Comparison of ENCODE assay signal across 10 mouse cellular contexts in the genomic region with DNA sequence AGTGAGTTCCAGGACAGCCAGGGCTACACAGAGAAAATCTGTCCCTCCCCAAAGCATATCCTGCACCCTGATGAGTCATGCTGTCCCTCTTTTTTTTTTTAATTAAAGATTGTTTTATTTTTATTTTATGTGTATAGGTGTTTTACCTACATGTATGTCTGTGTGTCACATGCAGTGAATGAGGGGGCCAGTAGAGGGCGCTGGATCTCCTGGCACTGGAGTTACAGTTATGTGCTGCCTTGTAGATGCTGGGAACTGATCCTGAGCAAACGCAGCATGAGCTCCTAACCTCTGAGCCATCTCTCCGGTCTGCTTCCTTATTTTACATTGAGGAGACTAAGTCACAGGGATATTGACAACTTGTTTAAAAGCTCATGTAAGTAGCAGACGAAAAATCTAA. TPM values are rescaled to one million over a fixed set of nuclear protein-coding genes. Genes with fewer than 3 reads are reported as not detected.
DNase-seq lines count a peak whose midpoint lies in the region; ATAC-seq and TF ChIP-seq lines count a peak whose summit lies in the region.
"Had no signal": no experiment of that assay in that cellular context is flagged by ENCODE, and none has a peak within 500 bp of the region (broad histone marks: within the 10 kb centered on the region; RNA-seq: fewer than 3 reads in every experiment).

No protein-coding gene starts in this region.

- no peak for DNase-seq in hindbrain, postnatal 0 days (ENCODE audit: low spot score)
- DNase-seq in CD8-positive naive resting alpha-beta T cell, adult 2 months (ENCODE audit: low read depth in 2 of 2, low spot score in 2 of 2), result peak; percentile 55 to 73
- DNase-seq in naive thymus-derived CD4-positive, alpha-beta T cell, adult 2 months (ENCODE audit: low read depth), result peak; percentile 79
- no peak for DNase-seq in layer of hippocampus, postnatal 36 days
- no peak for DNase-seq in right cerebral cortex, postnatal 4 days
- DNase-seq in left cerebral cortex, postnatal 10 days (ENCODE audit: extremely low spot score in 1 of 2, low spot score in 2 of 2), result no peak

- no peak for ATAC-seq in hindbrain, postnatal 0 days
- ATAC-seq in hindbrain, embryonic 16.5 days, result no peak

- H3K4me2 ChIP-seq in hindbrain, postnatal 0 days (ENCODE audit: low read depth, low read length), result no peak overlapping the region
- H3K4me2 ChIP-seq in hindbrain, embryonic 16.5 days (ENCODE audit: low read length), result no peak overlapping the region
- H3K4me2 ChIP-seq: heart, embryonic 13.5 days; liver, embryonic 15.5 days had no signal

- no peaks in the 10 kb centered on the region for H3K9me3 ChIP-seq in hindbrain, postnatal 0 days (ENCODE audit: low read length)
- H3K9me3 ChIP-seq in hindbrain, embryonic 16.5 days (ENCODE audit: control insufficient read depth, low read length), result no peaks in the 10 kb centered on the region
- H3K9me3 ChIP-seq: heart, embryonic 13.5 days; liver, embryonic 15.5 days had no signal

- H3K4me1 ChIP-seq in hindbrain, postnatal 0 days (ENCODE audit: insufficient read depth, low read length), result no peaks in the 10 kb centered on the region
- H3K4me1 ChIP-seq in hindbrain, embryonic 16.5 days (ENCODE audit: control insufficient read depth, insufficient read depth, low read depth, low read length), result peaks cover 3% of the 10 kb centered on the region; the same call in 1 of the 2 replicates
- peaks cover 4% of the 10 kb centered on the region for H3K4me1 ChIP-seq in bone marrow, adult 2 months (ENCODE audit: control insufficient read depth, insufficient read depth, low read length)

- H3K27me3 ChIP-seq in hindbrain, postnatal 0 days (ENCODE audit: insufficient read depth, low read length), result no peaks in the 10 kb centered on the region
- 0 out of 2 replicates have a peak, but pooled peaks cover 6% of the 10 kb centered on the region for H3K27me3 ChIP-seq in hindbrain, embryonic 16.5 days (replicated peaks; ENCODE audit: control insufficient read depth, insufficient read depth, low read length)
- H3K27me3 ChIP-seq: heart, embryonic 13.5 days; liver, embryonic 15.5 days had no signal

- H3K36me3 ChIP-seq in hindbrain, postnatal 0 days (ENCODE audit: insufficient read depth, low read length), result no peaks in the 10 kb centered on the region
- no peaks in the 10 kb centered on the region for H3K36me3 ChIP-seq in hindbrain, embryonic 16.5 days (ENCODE audit: control insufficient read depth, insufficient read depth, low read length)
- H3K36me3 ChIP-seq: heart, embryonic 13.5 days had no signal

- H3K9ac ChIP-seq in hindbrain, postnatal 0 days (replicated peaks; ENCODE audit: low read length), result no peak overlapping the region
- no peak overlapping the region for H3K9ac ChIP-seq in hindbrain, embryonic 16.5 days (ENCODE audit: low read depth, low read length)
- H3K9ac ChIP-seq: heart, embryonic 13.5 days; liver, embryonic 15.5 days had no signal

- intact Hi-C loops in left cerebral cortex, postnatal 10 days (cut with DNase I), result no loop called here

- 70% methylated on average over 4 of the region's 4 CpGs for WGBS in hindbrain, postnatal 0 days
- WGBS in hindbrain, embryonic 16.5 days, result 62% methylated on average over 4 of the region's 4 CpGs
- WGBS in bone marrow, adult 2 months, result 80% methylated on average over 4 of the region's 4 CpGs

- H3K27ac ChIP-seq in hindbrain, postnatal 0 days, result no peak overlapping the region
- no peak overlapping the region for H3K27ac ChIP-seq in hindbrain, embryonic 16.5 days (ENCODE audit: low read depth, low read length)
- H3K27ac ChIP-seq in bone marrow, adult 2 months (ENCODE audit: control insufficient read depth, insufficient read depth, low read depth, low read length, poor library complexity), result no peak overlapping the region
- H3K27ac ChIP-seq: heart, embryonic 13.5 days; liver, embryonic 15.5 days had no signal

- TF ChIP-seq POLR2A in bone marrow, adult 2 months (IDR thresholded peaks at IDR 0.05; ENCODE audit: borderline replicate concordance, control insufficient read depth, low read depth, low read length), result no peak

- peak; percentile 47 for TF ChIP-seq CTCF in hindbrain, postnatal 0 days (IDR thresholded peaks at IDR 0.05; ENCODE audit: low read depth)
- peak; percentile 65 for TF ChIP-seq CTCF in bone marrow, adult 2 months (IDR thresholded peaks at IDR 0.05; ENCODE audit: control insufficient read depth, insufficient read depth, low read length)

- no peak overlapping the region for H3K4me3 ChIP-seq in hindbrain, postnatal 0 days (ENCODE audit: low read length)
- H3K4me3 ChIP-seq in hindbrain, embryonic 16.5 days (ENCODE audit: low read length), result no peak overlapping the region
- H3K4me3 ChIP-seq in bone marrow, adult 2 months (replicated peaks; ENCODE audit: control insufficient read depth, low read depth, low read length), result no peak overlapping the region
- H3K4me3 ChIP-seq: heart, embryonic 13.5 days; liver, embryonic 15.5 days had no signal

RNA-seq across cellular contexts. Expression of gene Kctd11, which starts 1.9 kb away (rescaled TPM):
- 1.7 and 2.0 TPM in 2 replicates for total RNA-seq in hindbrain, postnatal 0 days (2014; rRNA removed)
- 1.3 and 1.7 TPM in 2 replicates for polyA plus RNA-seq in hindbrain, postnatal 0 days (2015; fragmentation: Nextera tagmentation; extraction: Ambion mirVana)
- 2.2 and 3.2 TPM in 2 replicates for polyA plus RNA-seq in hindbrain, embryonic 16.5 days (2015; fragmentation: Nextera tagmentation; extraction: Ambion mirVana)
- 1.8 and 3.6 TPM in 2 replicates for polyA plus RNA-seq in bone marrow, adult 2 months (2011; ENCODE audit: insufficient read depth, insufficient read length, low replicate concordance, missing spikeins)
- 1 to 10 TPM; 1.1 TPM for total RNA-seq in layer of hippocampus, postnatal 36 days (2021)
- under 1 TPM; 0.57 to 0.62 TPM for total RNA-seq in left cerebral cortex, postnatal 10 days (2021)

RNA-seq across cellular contexts. Expression of gene Tmem95, which starts 5.2 kb away (rescaled TPM):
- total RNA-seq in hindbrain, postnatal 0 days (2014; rRNA removed), result not detected in 2 replicates
- not detected in 2 replicates for polyA plus RNA-seq in hindbrain, postnatal 0 days (2015; fragmentation: Nextera tagmentation; extraction: Ambion mirVana)
- not detected in 2 replicates for polyA plus RNA-seq in hindbrain, embryonic 16.5 days (2015; fragmentation: Nextera tagmentation; extraction: Ambion mirVana)
- polyA plus RNA-seq in bone marrow, adult 2 months (2011; ENCODE audit: insufficient read depth, insufficient read length, low replicate concordance, missing spikeins), result not detected in 2 replicates
- total RNA-seq in layer of hippocampus, postnatal 36 days (2021), result not detected
- total RNA-seq in left cerebral cortex, postnatal 10 days (2021), result not detected
- polyA plus RNA-seq: heart, embryonic 13.5 days; liver, embryonic 15.5 days had no signal

RNA-seq across cellular contexts. Expression of gene Acap1, which starts 12.3 kb away (rescaled TPM):
- total RNA-seq in hindbrain, postnatal 0 days (2014; rRNA removed), result 1.5 TPM in 1 of 2 replicates, not detected in the other
- 0.20 and 0.21 TPM in 2 replicates for polyA plus RNA-seq in hindbrain, postnatal 0 days (2015; fragmentation: Nextera tagmentation; extraction: Ambion mirVana)
- 0.13 and 0.25 TPM in 2 replicates for polyA plus RNA-seq in hindbrain, embryonic 16.5 days (2015; fragmentation: Nextera tagmentation; extraction: Ambion mirVana)
- polyA plus RNA-seq in bone marrow, adult 2 months (2011; ENCODE audit: insufficient read depth, insufficient read length, low replicate concordance, missing spikeins), result 63.5 and 179 TPM in 2 replicates
- not detected for total RNA-seq in layer of hippocampus, postnatal 36 days (2021)
- total RNA-seq in left cerebral cortex, postnatal 10 days (2021), result under 1 TPM; 0.15 to 0.26 TPM

RNA-seq across cellular contexts. Expression of gene 2810408A11Rik, which starts 17.7 kb away (rescaled TPM):
- total RNA-seq in hindbrain, postnatal 0 days (2014; rRNA removed), result 2.9 and 9.7 TPM in 2 replicates
- polyA plus RNA-seq in hindbrain, postnatal 0 days (2015; fragmentation: Nextera tagmentation; extraction: Ambion mirVana), result 6.5 and 8.1 TPM in 2 replicates
- 5.5 and 6.3 TPM in 2 replicates for polyA plus RNA-seq in hindbrain, embryonic 16.5 days (2015; fragmentation: Nextera tagmentation; extraction: Ambion mirVana)
- polyA plus RNA-seq in bone marrow, adult 2 months (2011; ENCODE audit: insufficient read depth, insufficient read length, low replicate concordance, missing spikeins), result 2.7 and 5.6 TPM in 2 replicates
- under 1 TPM; 0.46 to 0.95 TPM for total RNA-seq in layer of hippocampus, postnatal 36 days (2021)
- total RNA-seq in left cerebral cortex, postnatal 10 days (2021), result 1 to 10 TPM; 1.8 TPM

RNA-seq across cellular contexts. Expression of gene Neurl4, which starts 17.8 kb away (rescaled TPM):
- total RNA-seq in hindbrain, postnatal 0 days (2014; rRNA removed), result 95.1 and 118 TPM in 2 replicates
- 11.9 and 13.1 TPM in 2 replicates for polyA plus RNA-seq in hindbrain, postnatal 0 days (2015; fragmentation: Nextera tagmentation; extraction: Ambion mirVana)
- polyA plus RNA-seq in hindbrain, embryonic 16.5 days (2015; fragmentation: Nextera tagmentation; extraction: Ambion mirVana), result 17.8 and 19.0 TPM in 2 replicates
- polyA plus RNA-seq in bone marrow, adult 2 months (2011; ENCODE audit: insufficient read depth, insufficient read length, low replicate concordance, missing spikeins), result 25.7 and 38.2 TPM in 2 replicates
- total RNA-seq in layer of hippocampus, postnatal 36 days (2021), result 100 to 1,000 TPM; 117 to 118 TPM
- 100 to 1,000 TPM; 126 to 129 TPM for total RNA-seq in left cerebral cortex, postnatal 10 days (2021)

Comparison
In these comparisons a context has a peak if more than half of its experiments do, and no peak if none do; other contexts are left out.
1. DNase-seq: peak in CD8-positive naive resting alpha-beta T cell, adult 2 months (2 of 2) and naive thymus-derived CD4-positive, alpha-beta T cell, adult 2 months (single experiment); none in hindbrain, postnatal 0 days (single experiment), layer of hippocampus, postnatal 36 days (0 of 2), right cerebral cortex, postnatal 4 days (single experiment) and left cerebral cortex, postnatal 10 days (0 of 2).